Mouse (Mus musculus): ENCODE data around the gene 6030408B16Rik. TPM values are rescaled to one million over a fixed set of nuclear protein-coding genes. Genes with fewer than 3 reads are reported as not detected.
"Not testable (repeated sequence)": the region's sequence is repeated elsewhere in the genome, so short reads cannot be mapped to it uniquely, and the experiment has no call there.

Gene 6030408B16Rik
- polyA plus RNA-seq, 1 experiment from 2014 or later, result 0.50 TPM

- Histone ChIP-seq H3K4me3 (no peak overlapping the region), H3K27me3 (no peaks in the 10 kb centered on the region), H3K4me2 (no peak overlapping the region), H3K36me3 (no peaks in the 10 kb centered on the region), H3K9me3 (no peaks in the 10 kb centered on the region), H3K27ac (no peak overlapping the region), H3K4me1 (peaks cover 9% of the 10 kb centered on the region; the same call in 1 of the 2 replicates), H3K9ac (no peak overlapping the region)
- 55% methylated on average over 14 of the region's 14 CpGs for WGBS
- ATAC-seq (ENCODE audit: insufficient number of reproducible peaks, low FRiP score, low TSS enrichment, low read depth), result no peak
Observed at GRCm38 (mm10) chr15:101318889-101319765, 26.1 kb downstream of the 6030408B16Rik start.

- Histone ChIP-seq H3K9ac (no peak overlapping the region), H3K4me2 (no peak overlapping the region), H3K27me3 (no peaks in the 10 kb centered on the region), H3K4me3 (no peak overlapping the region), H3K9me3 (no peaks in the 10 kb centered on the region), H3K27ac (no peak overlapping the region), H3K4me1 (peaks cover 9% of the 10 kb centered on the region; the same call in 1 of the 2 replicates), H3K36me3 (no peaks in the 10 kb centered on the region)
- WGBS, result 77% methylated on average over 6 of the region's 6 CpGs
- no peak for ATAC-seq (ENCODE audit: insufficient number of reproducible peaks, low FRiP score, low TSS enrichment, low read depth)
Observed at GRCm38 (mm10) chr15:101320010-101320617, 27.1 kb downstream of the 6030408B16Rik start.

- no peaks in the 10 kb centered on the region for H3K9me3 ChIP-seq
- H3K36me3 ChIP-seq, result no peaks in the 10 kb centered on the region
- H3K4me2 ChIP-seq, result no peak overlapping the region
- H3K4me1 ChIP-seq, result peaks cover 7% of the 10 kb centered on the region; the same call in 1 of the 2 replicates
- H3K4me3 ChIP-seq, result no peak overlapping the region
- no peak overlapping the region for H3K9ac ChIP-seq
- ATAC-seq (ENCODE audit: insufficient number of reproducible peaks, low FRiP score, low TSS enrichment, low read depth), result no peak
- no peaks in the 10 kb centered on the region for H3K27me3 ChIP-seq
- H3K27ac ChIP-seq, result no peak overlapping the region
- 43% methylated on average over 6 of the region's 6 CpGs for WGBS
Observed at GRCm38 (mm10) chr15:101320618-101321041, 27.6 kb downstream of the 6030408B16Rik start.

- Histone ChIP-seq H3K9ac (no peak overlapping the region), H3K36me3 (no peaks in the 10 kb centered on the region), H3K4me3 (no peak overlapping the region), H3K9me3 (no peaks in the 10 kb centered on the region), H3K27me3 (no peaks in the 10 kb centered on the region), H3K4me1 (peaks cover 3% of the 10 kb centered on the region; the same call in 1 of the 2 replicates), H3K27ac (no peak overlapping the region), H3K4me2 (no peak overlapping the region)
- ATAC-seq (ENCODE audit: insufficient number of reproducible peaks, low FRiP score, low TSS enrichment, low read depth), result no peak
- WGBS, result 51% methylated on average over 5 of the region's 5 CpGs
Observed at GRCm38 (mm10) chr15:101321126-101321525, 28.1 kb downstream of the 6030408B16Rik start.

GRCm38 (mm10) chr15:101322106-101322505 is 29.1 kb downstream of the 6030408B16Rik start:
- no peaks in the 10 kb centered on the region for H3K9me3 ChIP-seq
- no peak overlapping the region for H3K27ac ChIP-seq
- ATAC-seq (ENCODE audit: insufficient number of reproducible peaks, low FRiP score, low TSS enrichment, low read depth), result no peak
- H3K9ac ChIP-seq, result no peak overlapping the region
- no peaks in the 10 kb centered on the region for H3K36me3 ChIP-seq
- H3K4me2 ChIP-seq, result no peak overlapping the region
- 84% methylated on average over 5 of the region's 5 CpGs for WGBS
- H3K27me3 ChIP-seq, result no peaks in the 10 kb centered on the region
- H3K4me3 ChIP-seq, result no peak overlapping the region
- peaks cover 2% of the 10 kb centered on the region; the same call in 1 of the 2 replicates for H3K4me1 ChIP-seq

- Histone ChIP-seq H3K9me3 (no peaks in the 10 kb centered on the region), H3K36me3 (no peaks in the 10 kb centered on the region), H3K4me3 (no peak overlapping the region), H3K27me3 (no peaks in the 10 kb centered on the region), H3K9ac (no peak overlapping the region), H3K4me1 (peaks cover 6% of the 10 kb centered on the region; the same call in 1 of the 2 replicates), H3K27ac (no peak overlapping the region), H3K4me2 (no peak overlapping the region)
- no peak for ATAC-seq (ENCODE audit: insufficient number of reproducible peaks, low FRiP score, low TSS enrichment, low read depth)
- WGBS, result 82% methylated on average over 7 of the region's 7 CpGs
Observed at GRCm38 (mm10) chr15:101322640-101323039, 29.6 kb downstream of the 6030408B16Rik start.

- Histone ChIP-seq H3K9me3 (no peaks in the 10 kb centered on the region), H3K4me2 (no peak overlapping the region), H3K4me1 (peaks cover 6% of the 10 kb centered on the region; the same call in 1 of the 2 replicates), H3K9ac (no peak overlapping the region), H3K4me3 (no peak overlapping the region), H3K27ac (no peak overlapping the region), H3K36me3 (no peaks in the 10 kb centered on the region), H3K27me3 (no peaks in the 10 kb centered on the region)
- no peak for ATAC-seq (ENCODE audit: insufficient number of reproducible peaks, low FRiP score, low TSS enrichment, low read depth)
- 87% methylated on average over 5 of the region's 5 CpGs for WGBS
Observed at GRCm38 (mm10) chr15:101323511-101323910, 30.5 kb downstream of the 6030408B16Rik start.

GRCm38 (mm10) chr15:101324409-101324808 is 31.4 kb downstream of the 6030408B16Rik start:
- not testable (repeated sequence) for H3K9ac ChIP-seq; H3K27me3 ChIP-seq; H3K4me2 ChIP-seq; ATAC-seq (ENCODE audit: insufficient number of reproducible peaks, low FRiP score, low TSS enrichment, low read depth); H3K36me3 ChIP-seq; H3K27ac ChIP-seq; H3K4me3 ChIP-seq; H3K9me3 ChIP-seq
- H3K4me1 ChIP-seq, result peaks cover 10% of the 10 kb centered on the region; the same call in 1 of the 2 replicates

- Histone ChIP-seq H3K4me2 (no peak overlapping the region), H3K36me3 (no peaks in the 10 kb centered on the region), H3K9me3 (no peaks in the 10 kb centered on the region), H3K9ac (no peak overlapping the region), H3K27ac (peak overlapping the region; percentile 28; the same call in 1 of the 2 replicates), H3K4me3 (no peak overlapping the region), H3K4me1 (peaks cover 13% of the 10 kb centered on the region; the same call in 1 of the 2 replicates), H3K27me3 (no peaks in the 10 kb centered on the region)
- ATAC-seq (ENCODE audit: insufficient number of reproducible peaks, low FRiP score, low TSS enrichment, low read depth), result no peak
- WGBS, result 45% methylated on average over 10 of the region's 10 CpGs
Observed at GRCm38 (mm10) chr15:101325991-101326534, 33.1 kb downstream of the 6030408B16Rik start.

GRCm38 (mm10) chr15:101327282-101327681 is 34.3 kb downstream of the 6030408B16Rik start:
- WGBS, result 7% methylated on average over 6 of the region's 6 CpGs
- Histone ChIP-seq H3K4me1 (peaks cover 25% of the 10 kb centered on the region), H3K4me2 (no peak overlapping the region), H3K27me3 (no peaks in the 10 kb centered on the region), H3K27ac (peak overlapping the region; percentile 28; the same call in 1 of the 2 replicates), H3K9me3 (no peaks in the 10 kb centered on the region), H3K9ac (no peak overlapping the region), H3K36me3 (no peaks in the 10 kb centered on the region), H3K4me3 (no peak overlapping the region)
- ATAC-seq (ENCODE audit: insufficient number of reproducible peaks, low FRiP score, low TSS enrichment, low read depth), result no peak

- no peak for ATAC-seq (ENCODE audit: insufficient number of reproducible peaks, low FRiP score, low TSS enrichment, low read depth)
- Histone ChIP-seq H3K4me3 (no peak overlapping the region), H3K4me1 (peaks cover 35% of the 10 kb centered on the region), H3K36me3 (no peaks in the 10 kb centered on the region), H3K9me3 (no peaks in the 10 kb centered on the region), H3K27ac (peak overlapping the region; percentile 11; the same call in 1 of the 2 replicates), H3K4me2 (no peak overlapping the region), H3K27me3 (no peaks in the 10 kb centered on the region), H3K9ac (no peak overlapping the region)
- 57% methylated on average over 3 of the region's 3 CpGs for WGBS
Observed at GRCm38 (mm10) chr15:101328876-101329563, 36.0 kb downstream of the 6030408B16Rik start.

Measured in limb, embryonic 15.5 days (tissue).